Comparison of ENCODE assay signal across 25 mouse cellular contexts in the genomic region with DNA sequence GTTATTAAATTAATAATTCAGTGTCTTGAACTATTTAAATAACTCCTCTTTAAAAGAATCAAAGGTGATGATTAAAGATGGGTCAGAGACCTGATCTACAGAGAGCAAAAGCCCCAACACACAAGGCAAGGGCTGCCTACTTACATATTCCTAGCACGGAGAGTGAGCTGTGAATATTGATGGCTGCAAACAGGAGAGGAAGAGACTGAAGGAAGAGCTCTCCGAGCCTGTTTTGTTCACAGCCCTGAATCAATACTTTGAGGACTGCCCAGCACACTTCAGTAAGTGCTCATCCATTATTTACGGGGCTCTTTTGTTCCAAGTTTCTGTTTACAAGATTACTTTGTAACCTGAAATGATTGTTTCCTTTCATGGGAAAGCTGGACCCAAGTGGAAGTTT.
DNase-seq lines count a peak whose midpoint lies in the region; ATAC-seq lines count a peak whose summit lies in the region.
"Had no signal": no experiment of that assay in that cellular context is flagged by ENCODE, and none has a peak within 500 bp of the region (broad histone marks: within the 10 kb centered on the region; RNA-seq: fewer than 3 reads in every experiment).

No protein-coding gene starts in this region.

- no peaks in the 10 kb centered on the region for H3K27me3 ChIP-seq in midbrain, embryonic 12.5 days
- no peaks in the 10 kb centered on the region for H3K27me3 ChIP-seq in midbrain, embryonic 15.5 days (replicated peaks)
- H3K27me3 ChIP-seq: heart, embryonic 12.5 days; kidney, embryonic 15.5 days had no signal

- 25% methylated on average over 3 of the region's 3 CpGs for WGBS in midbrain, embryonic 12.5 days
- 24% methylated on average over 3 of the region's 3 CpGs for WGBS in midbrain, embryonic 15.5 days

- H3K9ac ChIP-seq in midbrain, embryonic 12.5 days (replicated peaks) = no peak overlapping the region
- no peak overlapping the region for H3K9ac ChIP-seq in midbrain, embryonic 15.5 days
- H3K9ac ChIP-seq: heart, embryonic 12.5 days; kidney, embryonic 15.5 days; liver, postnatal 0 days had no signal

- no peaks in the 10 kb centered on the region for H3K9me3 ChIP-seq in midbrain, embryonic 12.5 days
- no peaks in the 10 kb centered on the region for H3K9me3 ChIP-seq in midbrain, embryonic 15.5 days
- H3K9me3 ChIP-seq: forebrain, embryonic 10.5 days; heart, embryonic 12.5 days; kidney, embryonic 15.5 days had no signal

- DNase-seq in heart, adult 11 months = peak; percentile 35
- no peak for DNase-seq in heart, postnatal 25 days (ENCODE audit: low spot score)
- DNase-seq in embryo, embryonic 10.5 days (ENCODE audit: low spot score) = peak; percentile 26
- peak; percentile 38 for DNase-seq in retina, embryonic 14.5 days (ENCODE audit: low spot score)
- DNase-seq in testis, postnatal 10 days (ENCODE audit: low spot score) = no peak
- DNase-seq in adrenal gland, adult (ENCODE audit: inconsistent age in 2 of 2, low spot score in 1 of 2) = no peak
- DNase-seq: adrenal gland, adult 8-10 months; cerebellum, adult 18-20 months; cerebellum, postnatal 14 days; gastrocnemius, postnatal 10 days; heart, adult 18-20 months; heart, postnatal 10 days; kidney, postnatal 36 days; layer of hippocampus, postnatal 36 days; liver, postnatal 0 days; right cerebral cortex, postnatal 14 days; thymus, postnatal 14 days had no signal

- H3K4me3 ChIP-seq in midbrain, embryonic 12.5 days = no peak overlapping the region
- H3K4me3 ChIP-seq in midbrain, embryonic 15.5 days = no peak overlapping the region
- H3K4me3 ChIP-seq: forebrain, embryonic 10.5 days; heart, embryonic 12.5 days; kidney, embryonic 15.5 days had no signal

- peak; percentile 63 for ATAC-seq in midbrain, embryonic 12.5 days (ENCODE audit: low FRiP score, low read depth)
- no peak for ATAC-seq in midbrain, embryonic 15.5 days (replicated peaks)
- ATAC-seq: forebrain, embryonic 16.5 days; intestine, postnatal 0 days; liver, postnatal 0 days; lung, postnatal 0 days had no signal

- intact Hi-C loops in heart, postnatal 25 days (cut with DNase I) = no loop called here

- H3K27ac ChIP-seq in midbrain, embryonic 12.5 days (replicated peaks) = no peak overlapping the region
- H3K27ac ChIP-seq in midbrain, embryonic 15.5 days = no peak overlapping the region
- H3K27ac ChIP-seq: forebrain, embryonic 10.5 days; kidney, embryonic 15.5 days had no signal

- no peaks in the 10 kb centered on the region for H3K36me3 ChIP-seq in midbrain, embryonic 12.5 days
- H3K36me3 ChIP-seq in midbrain, embryonic 15.5 days (replicated peaks) = no peaks in the 10 kb centered on the region
- H3K36me3 ChIP-seq: forebrain, embryonic 10.5 days; heart, embryonic 12.5 days; kidney, embryonic 15.5 days had no signal

- H3K4me1 ChIP-seq in midbrain, embryonic 12.5 days = peaks cover 4% of the 10 kb centered on the region; the same call in 1 of the 2 replicates
- 0 out of 2 replicates have a peak, but pooled peaks cover 4% of the 10 kb centered on the region for H3K4me1 ChIP-seq in midbrain, embryonic 15.5 days
- H3K4me1 ChIP-seq: forebrain, embryonic 10.5 days; heart, embryonic 12.5 days; kidney, embryonic 15.5 days had no signal

- no peak overlapping the region for H3K4me2 ChIP-seq in midbrain, embryonic 12.5 days (replicated peaks)
- H3K4me2 ChIP-seq in midbrain, embryonic 15.5 days = no peak overlapping the region
- H3K4me2 ChIP-seq: heart, embryonic 12.5 days; kidney, embryonic 15.5 days had no signal

Comparison
In these comparisons a context has a peak if more than half of its experiments do, and no peak if none do; other contexts are left out.
1. DNase-seq: peak in heart, adult 11 months (single experiment), embryo, embryonic 10.5 days (single experiment) and retina, embryonic 14.5 days (single experiment); none in heart, postnatal 25 days (single experiment), testis, postnatal 10 days (single experiment) and adrenal gland, adult (0 of 2).